Mouse (Mus musculus): ENCODE measurements around the gene Plxnc1.

The Plxnc1 gene

DNA sequence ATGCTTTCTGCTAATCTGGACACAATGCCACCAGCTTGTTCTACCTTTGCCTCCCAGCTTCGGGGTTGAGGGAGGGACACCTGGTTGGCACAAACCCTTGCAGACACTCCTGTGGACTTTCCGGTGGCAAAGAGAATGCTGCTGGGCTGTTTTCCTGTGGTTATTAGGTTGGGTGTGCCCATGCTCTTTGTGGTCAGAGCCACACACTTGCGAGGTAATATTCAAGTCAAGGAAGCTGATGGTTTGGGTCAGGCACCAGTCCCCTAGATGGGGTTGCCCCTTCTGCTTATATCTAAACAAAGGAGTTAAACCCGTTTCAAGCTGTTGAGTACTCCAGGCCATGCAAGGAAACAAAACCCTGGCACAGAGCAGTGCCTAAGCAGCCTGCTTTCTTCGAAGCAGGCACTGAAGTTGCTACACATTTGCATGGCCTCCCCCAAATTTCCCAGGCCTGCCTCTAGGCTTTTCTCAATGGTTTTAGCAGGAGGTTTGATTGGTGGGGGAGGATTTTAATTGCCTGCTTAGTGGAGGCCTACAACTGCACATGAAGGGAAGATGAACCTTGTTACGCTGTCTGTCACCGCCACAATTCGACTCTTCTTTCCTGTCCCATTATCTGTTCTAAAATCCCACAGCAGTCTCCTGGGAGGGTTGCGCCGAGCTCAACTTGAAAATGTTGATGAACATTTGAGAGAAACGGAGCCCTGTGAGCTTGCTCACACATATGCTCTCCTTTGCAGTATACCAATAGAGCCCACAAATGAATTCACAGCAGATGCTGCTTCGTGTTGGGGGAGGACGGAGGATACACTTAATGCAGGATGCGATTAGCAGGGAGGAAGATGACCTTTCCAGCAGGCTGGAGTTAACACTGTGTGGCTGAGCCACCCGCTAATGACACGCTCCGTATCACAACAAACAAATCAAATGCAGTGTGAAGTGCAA lies 132.5 kb downstream of the Plxnc1 start:
- DNase-seq = no peak

DNA sequence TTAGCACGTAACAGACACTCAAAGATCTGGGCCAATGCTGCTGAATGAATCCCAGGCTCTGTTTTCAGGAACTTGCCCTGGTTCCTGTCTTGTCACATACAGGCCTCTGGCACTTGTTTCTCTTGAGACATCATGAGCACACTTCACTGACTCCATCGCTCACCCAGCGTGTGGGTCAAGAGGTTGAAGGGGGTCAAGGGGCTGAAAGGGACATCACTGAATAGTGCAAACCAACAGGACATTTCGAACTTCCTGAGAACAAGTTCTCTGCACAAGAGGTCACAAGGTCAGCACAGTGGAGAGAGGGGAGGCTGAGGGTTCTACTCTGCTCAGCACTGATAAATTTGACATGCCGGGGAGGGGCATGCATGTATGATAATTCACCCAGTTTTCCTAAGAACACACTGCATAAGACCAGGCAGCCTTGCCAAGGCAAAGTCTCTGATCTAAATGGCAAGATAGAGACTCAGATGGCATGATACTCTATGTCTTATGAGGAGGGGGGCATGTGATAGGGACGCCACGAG lies 134.6 kb downstream of the Plxnc1 start:
- DNase-seq = peak; percentile 31

DNA sequence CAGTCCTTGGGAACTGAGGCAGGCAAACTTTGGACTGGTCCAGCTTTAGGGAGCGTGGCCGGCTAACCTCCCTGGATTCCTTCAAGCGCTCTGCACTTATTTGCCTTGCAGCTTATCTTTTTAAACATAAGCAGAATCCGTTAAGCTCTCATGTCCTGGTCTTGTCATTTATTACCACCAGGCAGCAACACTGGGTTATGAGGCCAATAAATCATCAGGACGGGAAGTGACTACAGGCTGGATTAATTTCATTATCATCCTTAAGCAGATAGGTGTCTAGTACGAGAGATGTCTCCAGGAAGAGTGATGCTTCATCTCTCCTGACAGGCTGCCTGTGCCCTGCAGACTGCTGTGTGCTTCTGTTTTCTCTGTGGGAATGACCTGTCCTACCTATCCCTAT lies 136.4 kb downstream of the Plxnc1 start:
- DNase-seq = no peak

GRCm38 (mm10) chr10:94807323-94807722 lies 137.3 kb downstream of the Plxnc1 start:
- no peak for DNase-seq

- DNase-seq = no peak
These were observed 139.8 kb downstream of the Plxnc1 start for GRCm38 (mm10) chr10:94804909-94805220.

GRCm38 (mm10) chr10:94804029-94804908 lies 140.4 kb downstream of the Plxnc1 start:
- DNase-seq = peak; percentile 50

- no peak for DNase-seq
These were observed 143.8 kb downstream of the Plxnc1 start for GRCm38 (mm10) chr10:94800677-94801354.

GRCm38 (mm10) chr10:94799485-94800239 lies 145.0 kb downstream of the Plxnc1 start:
- DNase-seq = no peak

- no peak for DNase-seq
These were observed 146.5 kb downstream of the Plxnc1 start for GRCm38 (mm10) chr10:94798128-94798527.

DNA sequence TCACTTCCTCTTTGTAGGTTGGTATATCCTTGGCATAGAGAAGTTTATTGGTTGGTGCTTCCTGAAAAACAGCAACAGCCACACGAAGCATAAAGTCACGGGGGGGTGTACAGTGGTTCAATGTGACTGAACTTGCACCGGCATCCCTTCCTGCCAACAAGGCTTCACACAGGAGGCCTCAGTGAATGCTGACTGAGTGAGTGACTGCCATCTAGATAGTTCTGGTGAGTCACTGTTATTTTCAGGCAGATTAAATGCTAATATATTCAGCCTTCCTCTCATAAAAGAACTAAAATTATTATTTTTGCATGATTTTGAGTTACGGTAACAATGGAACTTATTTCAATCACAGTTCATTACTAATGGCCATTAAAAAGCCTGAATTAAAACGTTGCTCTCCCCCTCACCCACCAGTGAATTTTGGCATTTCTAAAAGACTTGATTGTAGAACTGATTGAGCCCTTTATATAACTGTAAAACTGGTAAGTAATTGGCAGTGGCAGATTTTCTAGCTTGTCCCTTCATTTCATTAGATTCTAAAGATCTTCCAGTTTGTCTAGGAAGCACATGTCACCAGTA lies 149.9 kb downstream of the Plxnc1 start:
- DNase-seq = no peak

- DNase-seq = no peak
These were observed 150.7 kb downstream of the Plxnc1 start for GRCm38 (mm10) chr10:94793914-94794313.

- DNase-seq = peak; percentile 89
These were observed 155.4 kb downstream of the Plxnc1 start for GRCm38 (mm10) chr10:94789205-94789604.

DNA sequence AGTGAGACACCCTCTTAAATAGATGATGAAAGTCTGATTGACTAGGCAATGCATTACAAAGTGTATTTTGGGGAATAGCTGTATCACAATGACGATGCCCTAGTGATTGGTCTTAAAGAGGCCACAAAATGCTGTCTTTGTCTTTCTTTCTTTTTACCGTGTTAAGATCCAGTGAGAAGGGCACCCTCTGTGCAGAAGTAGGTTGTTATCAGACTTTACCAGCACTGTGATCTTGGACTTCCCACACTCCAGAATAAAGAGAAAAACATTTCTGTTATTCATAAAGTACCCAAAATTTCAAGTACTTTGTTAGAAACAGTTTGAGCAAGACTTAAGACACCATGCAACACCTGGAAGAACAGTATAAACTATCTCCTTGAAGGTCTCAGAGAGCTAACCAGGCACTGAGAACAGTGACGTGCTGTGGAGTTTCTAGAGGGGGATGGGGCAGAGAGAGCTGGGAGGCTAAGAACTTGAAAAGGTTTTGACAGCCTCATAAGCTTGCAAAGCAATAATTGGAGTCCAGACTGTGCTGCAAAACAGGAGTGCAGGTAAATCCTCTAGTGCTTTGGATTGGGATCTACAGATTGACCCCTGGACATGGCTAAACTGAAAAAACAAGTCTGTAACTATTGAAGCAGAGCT lies 163.9 kb downstream of the Plxnc1 start:
- no peak for DNase-seq

DNA sequence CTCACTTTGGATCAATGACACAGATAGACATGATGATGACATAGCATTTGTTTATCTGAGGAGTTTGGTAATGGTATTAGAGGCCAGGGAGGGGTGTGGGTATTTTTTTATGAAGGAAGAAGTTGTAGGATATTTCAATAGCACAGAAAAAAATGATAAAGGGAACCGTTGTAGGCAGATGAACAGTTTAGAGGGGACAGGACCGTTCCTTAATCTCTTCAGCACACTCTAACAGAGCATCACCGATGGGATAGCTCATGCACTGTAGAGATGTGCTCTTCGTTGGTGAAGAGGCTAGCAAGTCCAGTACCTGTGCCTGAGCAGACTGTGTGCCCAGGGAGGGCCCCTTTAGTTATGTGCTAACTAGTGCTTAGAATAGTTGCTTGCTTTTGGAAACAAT lies 165.3 kb downstream of the Plxnc1 start:
- DNase-seq = no peak

- DNase-seq = no peak
These were observed 167.1 kb downstream of the Plxnc1 start for GRCm38 (mm10) chr10:94777576-94777975.

DNA sequence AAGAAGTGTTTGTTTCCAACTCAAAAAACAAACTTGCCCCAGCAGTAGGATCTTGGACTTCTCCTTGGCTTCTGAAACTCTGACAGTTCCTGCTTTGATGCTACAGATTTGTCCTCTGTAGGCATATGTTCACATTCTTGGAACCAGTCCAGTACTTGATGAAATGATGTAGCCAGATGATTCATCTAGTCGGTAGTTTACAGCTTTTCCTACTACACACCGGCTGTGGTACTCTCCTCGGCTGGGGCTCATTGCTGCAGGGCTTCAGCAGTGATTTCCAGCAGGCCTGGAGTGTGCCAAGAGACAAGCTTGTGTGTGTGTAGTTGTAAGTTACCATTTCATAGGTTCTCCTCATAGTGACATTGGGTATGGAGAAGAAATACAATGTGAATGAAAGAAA lies 173.1 kb downstream of the Plxnc1 start:
- no peak for DNase-seq

DNA sequence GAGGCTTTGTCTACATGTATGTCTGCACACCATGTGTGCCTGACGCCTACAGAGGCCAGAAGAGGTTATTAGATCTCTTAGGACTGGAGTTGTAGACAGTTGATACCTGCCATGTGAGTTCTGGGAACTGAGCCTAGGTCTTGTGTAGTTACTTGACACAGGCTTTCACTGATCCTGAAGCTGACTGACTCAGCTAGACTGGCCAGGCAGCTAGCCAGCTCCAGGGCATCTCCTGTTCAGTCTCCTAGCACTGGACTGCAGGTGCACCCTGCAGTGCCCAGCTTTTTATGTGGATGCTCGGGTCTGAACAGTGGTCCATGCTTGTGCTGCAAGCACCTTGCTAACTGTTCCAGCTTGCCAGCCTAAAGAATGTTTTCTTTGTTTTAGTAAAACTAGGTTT lies 197.6 kb downstream of the Plxnc1 start:
- DNase-seq = no peak

DNA sequence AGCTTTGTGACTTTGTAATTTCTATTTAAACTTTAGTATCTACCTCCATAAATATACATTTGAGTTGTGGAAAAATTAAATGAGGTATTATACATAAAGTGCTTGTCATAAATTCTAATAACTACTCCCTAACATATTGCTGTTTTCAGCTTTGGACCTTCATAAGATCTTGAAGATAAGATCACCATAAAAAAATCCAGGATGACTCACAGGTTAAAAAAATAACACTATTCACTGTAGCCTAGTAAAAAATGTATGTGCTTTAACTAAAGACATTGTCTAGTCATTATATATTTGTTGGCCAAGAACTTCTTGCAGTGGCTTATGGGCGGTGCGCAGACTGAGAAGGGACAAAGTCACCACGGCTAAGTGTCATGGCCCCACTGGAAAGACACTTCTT lies 203.2 kb downstream of the Plxnc1 start:
- no peak for DNase-seq

All from lung, postnatal 10 days (tissue).